Mouse (Mus musculus): Measurements from ENCODE around the gene Ap1s2. TPM values are rescaled to one million over a fixed set of nuclear protein-coding genes. Genes with fewer than 3 reads are reported as not detected.
A peak's percentile ranks its signal among the peaks of the same experiment; 100 is the strongest.

Gene Ap1s2
- polyA plus RNA-seq, 1 experiment = 22.3 TPM

DNA sequence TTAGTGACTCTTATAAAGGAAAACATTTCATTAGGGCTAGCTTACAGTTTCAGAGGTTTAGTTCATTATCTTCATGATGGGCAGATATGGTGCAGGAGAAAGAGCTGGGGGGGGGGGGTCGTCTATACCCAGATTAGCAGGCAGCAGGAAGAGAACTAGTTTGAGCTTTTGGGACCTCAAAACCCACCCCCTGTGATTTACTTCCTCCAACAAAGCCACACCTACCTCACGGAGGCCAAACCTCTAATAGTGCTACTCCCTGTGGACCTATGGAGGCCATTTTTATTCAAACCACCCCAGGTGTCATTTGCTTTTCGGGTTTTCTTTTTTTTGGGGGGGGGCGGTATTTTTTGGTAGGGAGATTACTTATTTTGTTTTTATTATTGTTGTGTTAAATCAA is 32.2 kb upstream of the Ap1s2 start:
- H3K36me3 ChIP-seq (ENCODE audit: control insufficient read depth, insufficient read depth) = no peaks in the 10 kb centered on the region
- H3ac ChIP-seq (ENCODE audit: control insufficient read depth, insufficient read length) = no peak overlapping the region
- TF ChIP-seq MAX (IDR thresholded peaks at IDR 0.05; ENCODE audit: low read depth) = no peak
- no peaks in the 10 kb centered on the region for H3K27me3 ChIP-seq (ENCODE audit: control insufficient read depth, insufficient read depth, insufficient read length)
- no peak overlapping the region for H3K4me2 ChIP-seq (ENCODE audit: low read depth)
- no peak overlapping the region for H3K4me3 ChIP-seq
- no peaks in the 10 kb centered on the region for H3K79me2 ChIP-seq (ENCODE audit: control insufficient read depth, insufficient read depth)

DNA sequence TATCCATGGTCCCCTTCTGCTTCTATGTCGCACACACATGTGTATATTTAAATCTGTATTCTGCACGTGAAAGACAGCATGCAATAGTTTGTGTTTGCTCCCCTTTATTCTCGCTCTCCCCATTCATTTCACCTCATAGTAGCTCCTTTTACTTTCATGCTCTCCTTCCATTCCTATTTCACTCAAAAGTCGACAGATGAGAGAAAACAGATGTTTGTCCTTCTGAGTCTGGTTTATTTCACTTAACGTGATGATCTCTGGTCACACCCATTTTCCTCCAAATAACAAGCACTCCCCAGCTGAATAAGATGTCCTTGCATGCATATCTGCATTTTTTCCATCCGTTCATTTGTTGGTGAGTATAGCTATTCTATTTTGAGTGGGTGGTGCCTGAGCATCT is 29.8 kb upstream of the Ap1s2 start:
- Histone ChIP-seq H3K4me3 (no peak overlapping the region), H3K79me2 (ENCODE audit: control insufficient read depth, insufficient read depth) (no peaks in the 10 kb centered on the region), H3K27me3 (ENCODE audit: control insufficient read depth, insufficient read depth, insufficient read length) (no peaks in the 10 kb centered on the region), H3K4me2 (ENCODE audit: low read depth) (peak overlapping the region; percentile 46), H3ac (ENCODE audit: control insufficient read depth, insufficient read length) (no peak overlapping the region), H3K36me3 (ENCODE audit: control insufficient read depth, insufficient read depth) (no peaks in the 10 kb centered on the region)
- TF ChIP-seq POLR2AphosphoS2 (IDR thresholded peaks at IDR 0.05; ENCODE audit: insufficient read length, low read depth) (no peak), USF1 (IDR thresholded peaks at IDR 0.05; ENCODE audit: low read depth) (no peak), MYOG (IDR thresholded peaks at IDR 0.05; ENCODE audit: control insufficient read depth in 1 of 3, insufficient read depth in 1 of 3, insufficient read length in 2 of 3, low read depth in 2 of 3) (no peak), CEBPB (IDR thresholded peaks at IDR 0.05; ENCODE audit: insufficient read depth, poor library complexity, severe bottlenecking) (no peak), TCF3 (IDR thresholded peaks at IDR 0.05; ENCODE audit: insufficient read length, low read depth) (no peak), MAX (IDR thresholded peaks at IDR 0.05; ENCODE audit: low read depth) (no peak), E2F4 (IDR thresholded peaks at IDR 0.05; ENCODE audit: insufficient read depth) (no peak), REST (IDR thresholded peaks at IDR 0.05; ENCODE audit: insufficient read depth, insufficient read length) (no peak), TCF12 (IDR thresholded peaks at IDR 0.05; ENCODE audit: insufficient read depth, poor library complexity, severe bottlenecking) (no peak), SRF (IDR thresholded peaks at IDR 0.05; ENCODE audit: control insufficient read depth, insufficient read length, low read depth) (no peak), MYOD1 (IDR thresholded peaks at IDR 0.05; ENCODE audit: control insufficient read depth in 1 of 3, insufficient read length in 2 of 3, low read depth in 2 of 3) (no peak), POLR2A (IDR thresholded peaks at IDR 0.05; ENCODE audit: insufficient read length, low read depth) (no peak)

DNA sequence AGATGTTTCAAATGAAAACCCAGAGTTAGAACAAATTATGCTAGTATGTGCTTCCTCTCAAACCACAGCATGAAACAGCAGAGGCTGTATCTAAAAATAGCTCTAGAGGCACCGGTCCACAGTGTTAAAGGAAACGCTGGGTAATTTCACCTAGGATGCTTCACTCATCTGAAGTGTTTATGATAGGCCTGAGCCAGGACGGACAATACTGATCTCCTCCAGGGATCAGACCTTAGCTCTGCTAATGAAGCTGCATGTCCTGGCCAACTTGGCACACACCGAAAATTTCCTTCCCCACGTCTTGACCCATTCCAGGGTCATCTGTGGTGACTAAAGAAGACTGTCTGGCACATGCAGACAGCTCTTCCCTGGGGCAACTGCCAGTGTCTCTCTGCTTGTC is 29.4 kb upstream of the Ap1s2 start:
- no peak overlapping the region for H3ac ChIP-seq (ENCODE audit: control insufficient read depth, insufficient read length)
- peak overlapping the region; percentile 46 for H3K4me2 ChIP-seq (ENCODE audit: low read depth)
- H3K36me3 ChIP-seq (ENCODE audit: control insufficient read depth, insufficient read depth) = no peaks in the 10 kb centered on the region
- H3K79me2 ChIP-seq (ENCODE audit: control insufficient read depth, insufficient read depth) = no peaks in the 10 kb centered on the region
- no peak overlapping the region for H3K4me3 ChIP-seq
- no peaks in the 10 kb centered on the region for H3K27me3 ChIP-seq (ENCODE audit: control insufficient read depth, insufficient read depth, insufficient read length)
- TF ChIP-seq POLR2AphosphoS2 (IDR thresholded peaks at IDR 0.05; ENCODE audit: insufficient read length, low read depth) (no peak), TCF12 (IDR thresholded peaks at IDR 0.05; ENCODE audit: insufficient read depth, poor library complexity, severe bottlenecking) (no peak), MYOD1 (IDR thresholded peaks at IDR 0.05; ENCODE audit: control insufficient read depth in 1 of 3, insufficient read length in 2 of 3, low read depth in 2 of 3) (no peak), TCF3 (IDR thresholded peaks at IDR 0.05; ENCODE audit: insufficient read length, low read depth) (no peak)

DNA sequence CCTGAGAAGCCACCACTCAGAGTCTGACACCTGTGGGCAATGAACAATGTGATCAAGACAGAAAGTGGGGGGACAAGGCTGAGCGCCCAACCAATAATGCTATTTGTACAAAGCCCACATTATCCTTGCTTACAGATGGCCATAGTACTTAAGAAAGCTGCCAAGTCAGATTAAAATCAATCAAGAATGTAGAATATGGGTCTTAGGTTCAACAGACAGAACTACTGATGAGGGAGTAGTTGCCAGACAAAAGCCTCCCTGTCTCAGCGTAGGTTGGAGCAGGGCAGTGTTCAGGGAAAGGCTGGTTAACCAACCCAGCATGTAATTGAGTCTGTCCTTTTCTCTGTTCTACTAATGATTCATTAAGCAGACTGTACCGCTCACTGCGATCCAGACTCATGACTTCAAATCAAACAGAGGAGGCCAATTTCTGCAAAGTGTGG is 23.3 kb upstream of the Ap1s2 start:
- H3K4me3 ChIP-seq = no peak overlapping the region
- no peaks in the 10 kb centered on the region for H3K27me3 ChIP-seq (ENCODE audit: control insufficient read depth, insufficient read depth, insufficient read length)
- no peaks in the 10 kb centered on the region for H3K79me2 ChIP-seq (ENCODE audit: control insufficient read depth, insufficient read depth)
- TF ChIP-seq SRF (IDR thresholded peaks at IDR 0.05; ENCODE audit: control insufficient read depth, insufficient read length, low read depth) (no peak), POLR2AphosphoS2 (IDR thresholded peaks at IDR 0.05; ENCODE audit: insufficient read length, low read depth) (no peak), MYOG (IDR thresholded peaks at IDR 0.05; ENCODE audit: control insufficient read depth in 1 of 3, insufficient read depth in 1 of 3, insufficient read length in 2 of 3, low read depth in 2 of 3) (no peak), MAX (IDR thresholded peaks at IDR 0.05; ENCODE audit: low read depth) (no peak), POLR2A (IDR thresholded peaks at IDR 0.05; ENCODE audit: insufficient read length, low read depth) (no peak), E2F4 (IDR thresholded peaks at IDR 0.05; ENCODE audit: insufficient read depth) (no peak)
- H3K36me3 ChIP-seq (ENCODE audit: control insufficient read depth, insufficient read depth) = no peaks in the 10 kb centered on the region
- no peak overlapping the region for H3ac ChIP-seq (ENCODE audit: control insufficient read depth, insufficient read length)
- H3K4me2 ChIP-seq (ENCODE audit: low read depth) = no peak overlapping the region

DNA sequence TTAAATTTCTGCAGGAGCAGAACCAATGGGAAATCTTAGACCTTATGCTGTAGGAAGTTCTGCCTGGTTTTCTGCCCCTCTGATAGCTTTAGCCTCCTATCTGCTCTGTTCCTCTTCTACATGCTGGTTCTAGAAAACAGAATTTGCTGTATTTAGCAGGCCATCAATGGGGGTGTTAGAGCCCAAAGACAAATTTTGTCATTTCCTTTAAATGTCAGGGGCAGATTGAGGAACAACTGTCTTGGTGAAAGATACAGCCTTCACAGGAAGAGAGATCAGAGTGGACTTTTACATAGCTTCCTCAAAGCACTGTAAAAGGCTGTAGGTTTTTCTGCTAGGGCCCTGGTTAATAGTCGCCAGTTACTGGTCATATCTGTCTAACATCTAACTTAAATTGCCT is 11.5 kb upstream of the Ap1s2 start:
- H3K4me2 ChIP-seq (ENCODE audit: low read depth) = no peak overlapping the region
- no peak overlapping the region for H3K4me3 ChIP-seq
- H3K36me3 ChIP-seq (ENCODE audit: control insufficient read depth, insufficient read depth) = no peaks in the 10 kb centered on the region
- H3K27me3 ChIP-seq (ENCODE audit: control insufficient read depth, insufficient read depth, insufficient read length) = no peaks in the 10 kb centered on the region
- H3ac ChIP-seq (ENCODE audit: control insufficient read depth, insufficient read length) = no peak overlapping the region
- TF ChIP-seq POLR2A (IDR thresholded peaks at IDR 0.05; ENCODE audit: insufficient read length, low read depth) (no peak), MAX (IDR thresholded peaks at IDR 0.05; ENCODE audit: low read depth) (no peak), CEBPB (IDR thresholded peaks at IDR 0.05; ENCODE audit: insufficient read depth, poor library complexity, severe bottlenecking) (no peak)
- H3K79me2 ChIP-seq (ENCODE audit: control insufficient read depth, insufficient read depth) = no peaks in the 10 kb centered on the region

DNA sequence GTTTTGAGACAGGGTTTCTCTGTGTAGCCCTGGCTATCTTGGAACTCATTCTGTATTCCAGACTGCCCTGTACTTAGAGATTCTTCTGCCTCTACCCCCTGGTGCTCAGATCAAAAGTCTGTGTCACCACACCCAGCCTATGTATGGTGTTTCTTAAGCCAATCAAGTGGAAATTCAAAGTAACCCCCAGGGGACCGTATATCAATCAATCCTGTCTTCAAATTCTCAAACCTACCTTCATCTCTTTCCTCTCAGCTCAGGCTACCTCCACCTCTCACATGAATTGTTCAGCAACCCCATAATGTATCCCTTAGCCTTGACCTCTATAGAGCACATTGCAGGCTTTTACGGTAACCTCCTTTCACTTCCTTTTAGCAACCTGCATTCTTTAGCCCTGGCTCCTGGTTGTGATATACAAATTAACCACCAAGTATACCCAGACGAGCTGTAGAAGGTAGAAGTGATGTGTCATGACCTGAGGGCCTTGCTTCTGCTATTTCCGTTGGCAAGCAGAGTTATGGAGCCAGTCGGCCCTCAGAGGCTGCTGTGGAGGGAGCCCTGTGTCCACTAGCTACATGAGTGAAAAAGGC is 9.3 kb upstream of the Ap1s2 start:
- Histone ChIP-seq H3ac (ENCODE audit: control insufficient read depth, insufficient read length) (no peak overlapping the region), H3K4me3 (no peak overlapping the region), H3K79me2 (ENCODE audit: control insufficient read depth, insufficient read depth) (no peaks in the 10 kb centered on the region), H3K4me2 (ENCODE audit: low read depth) (no peak overlapping the region), H3K27me3 (ENCODE audit: control insufficient read depth, insufficient read depth, insufficient read length) (no peaks in the 10 kb centered on the region), H3K36me3 (ENCODE audit: control insufficient read depth, insufficient read depth) (no peaks in the 10 kb centered on the region)
- TF ChIP-seq REST (IDR thresholded peaks at IDR 0.05; ENCODE audit: insufficient read depth, insufficient read length) (no peak), TCF3 (IDR thresholded peaks at IDR 0.05; ENCODE audit: insufficient read length, low read depth) (no peak), CEBPB (IDR thresholded peaks at IDR 0.05; ENCODE audit: insufficient read depth, poor library complexity, severe bottlenecking) (no peak), MYOD1 (IDR thresholded peaks at IDR 0.05; ENCODE audit: control insufficient read depth in 1 of 3, insufficient read length in 2 of 3, low read depth in 2 of 3) (no peak), POLR2A (IDR thresholded peaks at IDR 0.05; ENCODE audit: insufficient read length, low read depth) (no peak), USF1 (IDR thresholded peaks at IDR 0.05; ENCODE audit: low read depth) (no peak), E2F4 (IDR thresholded peaks at IDR 0.05; ENCODE audit: insufficient read depth) (no peak), TCF12 (IDR thresholded peaks at IDR 0.05; ENCODE audit: insufficient read depth, poor library complexity, severe bottlenecking) (no peak), MAX (IDR thresholded peaks at IDR 0.05; ENCODE audit: low read depth) (no peak), MYOG (IDR thresholded peaks at IDR 0.05; ENCODE audit: control insufficient read depth in 1 of 3, insufficient read depth in 1 of 3, insufficient read length in 2 of 3, low read depth in 2 of 3) (no peak), SRF (IDR thresholded peaks at IDR 0.05; ENCODE audit: control insufficient read depth, insufficient read length, low read depth) (no peak), POLR2AphosphoS2 (IDR thresholded peaks at IDR 0.05; ENCODE audit: insufficient read length, low read depth) (no peak)
